Mouse (Mus musculus) CD8-positive naive resting alpha-beta T cell, adult 2 months (primary cell): ENCODE measurements at regions not wholly inside any gene's neighbourhood (a gene's known extent, or its start where the extent isn't known, plus 50 kb on each side); places are given as distances from the start of the nearest gene placed in this dataset.

Experiments used
- DNase-seq, 2 experiments: peaks; one replicate each; pipeline ENCODE4 v3.0.0; 2022; ENCODE audit warnings: low read depth in 2 of 2, low spot score in 2 of 2

DNA sequence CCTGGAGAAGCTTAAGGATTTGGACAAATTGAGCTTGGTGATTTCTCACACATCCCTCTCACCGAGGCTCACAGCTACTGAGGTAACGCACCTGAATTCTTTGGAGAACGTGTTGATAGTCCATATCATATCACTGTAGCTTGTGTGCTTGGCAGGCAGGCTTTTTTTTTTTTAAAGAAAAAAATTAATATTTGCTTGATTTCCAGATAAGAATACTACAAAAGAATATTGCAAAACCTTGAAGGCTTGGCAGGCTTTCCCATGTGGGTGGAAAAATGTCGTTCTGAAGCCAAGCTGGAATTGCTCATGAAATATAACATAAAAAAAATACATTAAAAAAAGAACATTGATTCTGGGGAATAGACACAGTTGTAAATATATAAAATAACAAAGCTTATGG is 131.8 kb downstream of the Klf5 start:
- DNase-seq = no peak

DNA sequence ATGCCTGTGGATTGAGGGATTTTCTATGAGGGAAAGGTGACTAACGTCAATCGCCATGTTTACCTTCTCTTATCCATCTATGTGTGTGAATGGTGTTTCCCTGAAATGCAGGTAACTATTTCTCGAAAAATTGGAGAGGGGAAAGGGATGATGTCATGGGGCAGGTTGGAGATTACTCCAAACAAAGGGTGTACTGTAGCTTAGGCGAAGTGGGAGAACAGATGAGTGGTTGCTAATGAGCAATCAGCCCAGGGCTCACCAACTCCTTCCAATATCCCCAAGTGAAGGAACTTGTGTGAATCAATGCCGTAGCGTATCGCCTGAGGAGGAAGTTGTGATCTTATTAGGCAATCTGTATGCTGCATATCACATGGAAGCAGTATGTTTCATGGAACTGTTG is 133.2 kb downstream of the Klf5 start:
- DNase-seq = no peak

DNA sequence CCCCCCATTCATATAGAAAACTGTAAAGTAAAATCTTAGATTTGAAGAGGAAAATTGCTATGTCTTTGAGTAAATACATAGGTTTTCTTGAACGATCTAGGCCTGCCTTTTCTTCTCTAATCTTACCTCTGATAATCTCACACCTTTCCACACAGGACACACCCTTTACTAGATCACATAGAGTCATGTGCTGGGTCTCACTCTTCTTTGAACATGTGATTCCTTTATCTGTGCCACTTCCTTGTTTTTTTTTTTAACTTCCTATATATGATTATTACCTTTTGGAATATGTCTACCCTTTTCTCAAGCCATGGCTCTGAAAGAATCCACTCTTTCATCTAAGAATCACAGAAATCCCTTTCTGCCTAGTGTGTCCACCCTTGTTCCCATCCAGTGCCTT is 136.2 kb downstream of the Klf5 start:
- no peak for DNase-seq

DNA sequence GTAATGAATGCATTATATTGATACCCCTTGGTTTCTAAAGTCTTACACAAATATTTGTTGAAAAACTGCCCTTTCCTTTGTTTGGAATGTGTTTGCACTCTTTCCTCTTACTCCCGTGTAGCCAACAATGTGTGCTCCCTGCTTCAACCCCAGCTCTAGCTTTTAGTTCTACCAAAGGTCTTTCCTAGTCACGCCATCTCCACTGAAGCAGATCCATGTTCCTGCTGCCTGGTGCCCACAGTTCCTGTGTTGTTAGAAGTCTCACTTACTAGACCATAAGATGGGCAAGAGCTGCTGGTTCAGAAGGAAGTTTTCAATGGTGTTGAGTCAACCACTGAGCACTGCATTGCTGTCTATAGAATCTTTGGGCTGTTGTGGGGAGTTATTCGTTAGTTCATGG is 137.0 kb downstream of the Klf5 start:
- no peak for DNase-seq

DNA sequence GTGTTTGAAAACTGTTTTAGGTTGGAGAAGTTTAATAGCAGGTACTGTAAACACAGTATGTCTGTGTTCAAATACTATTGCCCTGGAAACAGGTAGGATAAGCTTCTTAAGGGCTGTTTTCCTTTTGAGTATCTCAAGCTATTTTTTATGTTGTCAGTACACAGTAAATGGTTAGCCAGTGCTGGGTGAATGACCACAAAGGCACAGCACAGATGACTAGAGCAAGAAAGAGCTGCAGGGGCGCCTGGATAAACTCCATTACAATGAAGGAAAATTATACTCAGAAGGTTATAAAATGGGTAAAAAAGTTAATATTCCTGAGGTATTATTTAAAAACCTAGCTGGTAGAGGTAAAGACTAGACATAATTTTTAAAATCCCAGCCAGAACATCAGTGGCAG is 137.6 kb downstream of the Klf5 start:
- no peak for DNase-seq

DNA sequence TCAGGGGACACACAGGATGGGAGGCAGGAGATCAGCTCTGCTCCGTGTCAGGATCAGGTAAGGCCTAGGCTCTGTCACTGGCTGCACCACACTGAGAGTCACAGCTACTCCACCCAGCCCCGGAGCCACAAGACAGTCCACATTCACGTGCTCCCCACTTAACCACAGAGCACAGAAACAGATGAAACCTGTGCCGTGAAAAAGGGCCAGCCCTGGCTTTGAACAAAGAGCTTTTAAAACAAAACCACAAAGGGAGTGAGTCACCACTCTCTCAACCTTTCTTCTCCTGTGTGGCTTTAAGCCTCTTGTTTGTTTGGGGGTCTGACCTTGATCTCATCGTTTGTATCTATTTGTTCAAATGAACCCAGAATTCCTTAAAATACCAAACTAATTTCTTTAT is 150.6 kb downstream of the Klf5 start:
- peak; percentile 68 to 74 for DNase-seq

DNA sequence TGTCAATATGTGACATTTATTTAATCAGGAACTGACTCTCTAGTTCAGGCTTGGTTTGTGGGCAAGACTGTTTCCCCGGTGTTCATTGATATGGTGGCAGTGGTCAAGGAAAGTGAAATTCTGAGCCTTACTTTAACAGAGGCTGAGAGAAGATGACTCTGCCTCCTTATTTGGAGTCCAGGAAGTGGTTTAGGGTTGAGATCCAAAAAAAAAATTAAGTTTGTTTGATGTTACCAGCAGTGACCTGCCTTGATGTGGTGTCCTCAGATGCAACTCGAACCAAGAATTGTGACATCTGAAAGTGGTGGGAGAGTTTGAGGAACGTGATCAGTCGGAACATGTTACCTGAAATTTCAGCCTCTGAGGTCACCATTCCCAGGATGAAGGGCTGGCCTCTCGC is 151.4 kb downstream of the Klf5 start:
- DNase-seq = peak; percentile 31 to 41

DNA sequence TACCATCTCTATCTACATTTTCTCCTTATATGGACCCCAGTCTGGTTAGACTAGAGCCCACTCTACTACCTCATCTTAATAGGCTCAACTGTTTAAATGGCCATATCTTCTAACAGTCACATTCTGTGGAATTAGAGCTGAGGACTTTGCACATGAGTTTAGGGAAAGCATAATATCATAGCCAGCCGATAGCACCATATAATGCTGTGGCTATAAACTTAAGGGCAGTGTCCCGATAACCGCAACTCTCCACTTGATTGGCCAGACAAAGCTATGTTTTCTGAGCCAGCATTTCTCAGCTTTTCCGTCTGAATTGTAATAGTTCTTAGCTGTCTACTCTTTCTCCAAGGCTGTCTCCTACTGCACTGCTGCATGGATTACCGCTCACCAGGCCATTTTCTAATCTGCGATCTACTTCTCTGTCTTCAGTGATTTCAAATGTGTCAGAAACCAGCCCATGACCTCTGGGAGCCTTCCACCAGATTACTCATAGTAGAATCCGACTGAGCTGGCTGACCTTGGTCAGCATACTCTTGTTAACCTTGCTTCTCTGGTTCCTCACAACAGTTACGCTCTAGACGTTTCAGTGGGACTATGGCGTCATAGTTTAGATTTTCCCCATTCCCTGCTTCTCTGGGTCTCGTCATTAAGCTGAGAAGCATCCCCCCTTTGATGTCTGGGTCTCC is 152.8 kb downstream of the Klf5 start:
- no peak for DNase-seq

DNA sequence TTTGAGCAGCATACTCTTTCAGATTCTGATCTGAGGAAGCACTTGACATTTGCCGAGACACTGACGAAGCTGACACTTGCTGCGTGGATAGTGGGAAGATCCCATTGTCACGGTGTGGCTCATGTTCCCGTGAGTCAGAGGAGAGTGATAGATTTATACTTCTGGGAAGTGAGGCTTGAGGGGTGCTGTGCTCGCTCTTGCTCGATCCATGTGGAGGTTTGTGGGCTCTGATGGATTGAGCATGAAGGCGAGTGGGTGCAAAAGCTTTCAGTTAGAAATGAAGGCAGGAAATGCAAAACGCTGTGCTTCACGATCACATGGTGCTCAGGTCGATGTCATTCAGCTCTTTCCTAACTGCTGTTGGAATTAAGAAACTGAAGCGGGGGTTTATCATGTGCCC is 155.4 kb downstream of the Klf5 start:
- no peak for DNase-seq

DNA sequence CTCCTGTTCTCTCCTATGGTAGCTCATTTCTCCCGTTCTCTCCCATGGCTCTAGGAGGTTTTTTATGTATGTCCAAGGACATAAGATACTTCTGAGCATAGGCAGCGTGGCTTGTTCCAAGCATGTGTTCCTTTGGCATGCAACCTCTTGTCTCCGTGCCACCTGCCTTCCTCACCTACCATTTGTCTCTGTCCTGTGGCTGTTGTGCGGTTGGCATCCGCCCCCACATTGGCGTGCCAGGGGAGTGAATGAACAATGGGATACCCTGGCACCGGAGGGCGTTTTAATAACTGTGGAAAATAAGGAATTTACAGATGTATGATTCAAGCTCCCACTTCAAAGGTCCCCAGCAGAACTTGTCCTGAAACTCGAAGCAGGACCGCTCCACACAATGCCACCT is 158.1 kb downstream of the Klf5 start:
- DNase-seq = no peak

DNA sequence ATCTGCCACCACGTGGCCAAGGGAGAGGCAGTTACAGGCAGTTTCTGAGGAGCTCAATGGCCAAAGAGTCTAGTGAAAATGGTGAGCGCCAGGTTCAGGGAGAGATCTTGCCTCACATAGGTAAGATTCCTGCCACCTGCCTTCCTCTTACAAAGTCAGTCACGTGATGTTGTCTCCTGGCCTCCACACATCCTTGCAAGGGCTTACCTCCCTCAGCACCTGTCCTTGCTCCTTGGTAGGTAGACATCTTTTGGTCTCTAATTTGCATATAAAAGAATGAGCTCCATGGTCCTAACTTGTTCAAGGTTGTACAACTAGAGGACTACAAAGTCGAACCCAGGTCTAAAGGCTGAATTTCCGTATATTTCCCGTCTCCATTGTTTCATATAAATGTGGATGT is 159.1 kb downstream of the Klf5 start:
- DNase-seq = no peak

DNA sequence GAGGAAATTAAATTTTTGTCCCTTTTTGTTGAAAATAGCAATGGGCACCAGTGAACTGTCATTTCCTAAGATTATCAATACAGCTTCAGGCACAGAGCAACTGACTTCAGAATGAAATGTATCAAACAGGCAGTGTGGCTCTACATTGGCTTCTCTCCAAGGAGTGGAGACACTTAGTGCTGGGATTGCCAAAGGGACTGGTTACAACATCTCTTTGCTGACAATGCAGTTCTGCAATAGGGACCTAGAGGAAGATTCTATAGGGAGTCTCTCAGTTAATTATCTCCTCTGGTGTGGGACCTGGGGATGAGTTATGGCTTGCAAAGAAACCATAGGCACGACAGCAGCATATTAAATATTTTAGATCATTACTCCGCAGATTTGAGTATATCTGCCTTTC is 173.6 kb downstream of the Klf5 start:
- no peak for DNase-seq

DNA sequence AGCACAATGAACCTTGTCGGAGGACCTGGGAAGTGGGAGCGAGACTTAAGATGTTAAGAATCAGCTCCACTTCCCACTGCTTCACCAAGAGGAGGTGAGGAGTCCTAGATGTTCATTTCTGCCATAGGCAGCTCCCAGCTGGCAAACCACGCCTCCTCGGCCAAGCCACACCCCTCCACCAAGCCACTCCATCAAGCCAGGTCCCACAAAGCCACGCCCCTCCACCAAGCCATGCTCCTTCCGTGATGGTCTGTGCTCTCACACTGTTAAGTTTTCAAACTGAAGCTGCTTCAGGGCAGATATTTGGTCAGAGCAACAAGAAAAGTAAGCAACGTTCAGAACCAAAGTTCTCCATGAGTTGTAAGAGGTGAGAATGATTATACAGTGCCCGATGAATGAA is 176.8 kb downstream of the Klf5 start:
- no peak for DNase-seq

DNA sequence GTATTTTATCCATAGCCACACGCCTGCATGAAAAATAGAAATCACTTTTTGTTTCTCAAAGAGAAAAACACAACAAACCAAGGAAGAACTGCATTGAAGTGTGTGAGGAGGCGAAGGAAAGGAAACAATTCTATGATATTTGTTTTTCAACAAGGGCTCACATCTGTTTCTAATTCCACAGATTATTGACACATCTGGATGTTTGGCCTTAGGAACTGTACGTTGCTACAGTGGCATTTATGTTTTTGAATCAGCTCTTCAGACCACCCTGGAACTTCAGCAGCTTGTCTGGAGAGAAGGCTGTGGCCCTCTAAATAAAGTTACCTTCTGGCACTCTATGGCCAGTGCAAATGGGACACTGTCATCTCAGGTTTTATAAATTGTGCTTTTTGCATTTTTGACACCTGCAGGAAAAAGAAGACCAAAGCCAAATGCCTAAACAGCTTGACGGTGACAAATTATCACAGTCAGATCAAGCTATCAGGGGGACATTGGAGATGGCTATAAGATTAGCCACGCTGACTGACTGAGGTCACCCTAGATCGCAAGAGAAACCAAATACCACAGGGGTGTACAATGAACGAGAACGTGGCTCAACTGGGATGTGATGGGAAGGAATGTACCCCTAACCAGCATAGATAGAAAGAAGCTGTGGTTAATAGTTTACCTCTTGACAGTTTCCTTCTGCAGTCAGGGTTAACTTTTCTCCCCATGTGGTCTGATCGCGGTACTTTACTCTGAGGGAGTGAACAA is 182.0 kb downstream of the Klf5 start:
- DNase-seq = no peak

DNA sequence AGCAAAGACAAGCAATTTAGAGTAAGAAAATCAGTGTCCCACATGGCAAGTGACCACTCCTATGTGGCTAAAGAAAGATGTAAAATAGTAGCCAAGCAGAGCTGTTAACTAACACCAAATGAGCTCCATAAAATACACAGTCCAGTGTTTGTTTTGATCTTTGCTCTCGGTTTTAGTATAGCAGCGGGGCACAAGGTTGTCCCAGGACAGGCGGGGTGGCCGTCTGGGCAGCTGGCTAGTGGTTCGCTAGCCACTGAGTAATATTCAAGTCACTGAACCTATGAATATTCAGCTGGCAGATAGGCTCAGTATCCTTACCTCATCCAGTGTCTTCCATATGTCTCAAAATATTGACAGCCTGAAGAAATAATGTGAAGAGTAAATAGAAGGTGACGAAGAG is 189.5 kb downstream of the Klf5 start:
- DNase-seq = no peak

DNA sequence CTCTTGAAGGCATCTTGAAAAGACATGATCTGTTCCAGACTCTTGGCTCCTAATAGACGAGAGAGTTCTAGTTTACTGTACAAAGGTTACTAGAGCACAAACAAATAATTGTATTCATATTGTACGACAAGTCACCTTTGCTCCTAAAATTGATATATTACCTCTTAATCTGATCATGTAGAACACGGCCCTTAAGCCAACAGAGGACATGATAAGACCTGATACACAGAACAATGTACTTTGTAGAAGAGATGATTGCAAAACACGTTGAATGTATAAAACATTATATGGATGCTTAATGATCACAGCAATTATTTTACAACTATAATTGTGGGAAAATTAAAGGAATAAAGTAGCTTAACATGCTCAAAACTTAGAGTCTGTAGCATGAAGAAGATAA is 194.7 kb downstream of the Klf5 start:
- no peak for DNase-seq

DNA sequence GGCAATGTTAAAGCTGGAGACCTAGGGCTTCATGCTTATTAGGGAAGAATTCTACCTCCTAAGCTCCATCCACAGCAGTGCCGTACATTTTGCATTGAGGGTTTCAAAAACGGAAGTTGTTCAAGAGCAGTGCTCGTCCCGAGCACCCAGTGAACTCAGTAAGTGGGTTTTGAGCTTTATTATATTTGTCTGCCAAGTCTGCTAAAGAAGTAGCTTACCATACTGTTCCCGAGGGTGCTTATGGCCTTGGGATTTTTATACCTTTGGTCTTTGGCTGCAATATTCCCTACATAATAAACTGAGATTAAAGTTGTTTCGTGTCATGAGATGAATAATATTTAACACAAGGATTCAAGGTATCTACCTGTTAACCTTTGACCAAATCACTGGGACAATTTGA is 195.2 kb downstream of the Klf5 start:
- DNase-seq = no peak

DNA sequence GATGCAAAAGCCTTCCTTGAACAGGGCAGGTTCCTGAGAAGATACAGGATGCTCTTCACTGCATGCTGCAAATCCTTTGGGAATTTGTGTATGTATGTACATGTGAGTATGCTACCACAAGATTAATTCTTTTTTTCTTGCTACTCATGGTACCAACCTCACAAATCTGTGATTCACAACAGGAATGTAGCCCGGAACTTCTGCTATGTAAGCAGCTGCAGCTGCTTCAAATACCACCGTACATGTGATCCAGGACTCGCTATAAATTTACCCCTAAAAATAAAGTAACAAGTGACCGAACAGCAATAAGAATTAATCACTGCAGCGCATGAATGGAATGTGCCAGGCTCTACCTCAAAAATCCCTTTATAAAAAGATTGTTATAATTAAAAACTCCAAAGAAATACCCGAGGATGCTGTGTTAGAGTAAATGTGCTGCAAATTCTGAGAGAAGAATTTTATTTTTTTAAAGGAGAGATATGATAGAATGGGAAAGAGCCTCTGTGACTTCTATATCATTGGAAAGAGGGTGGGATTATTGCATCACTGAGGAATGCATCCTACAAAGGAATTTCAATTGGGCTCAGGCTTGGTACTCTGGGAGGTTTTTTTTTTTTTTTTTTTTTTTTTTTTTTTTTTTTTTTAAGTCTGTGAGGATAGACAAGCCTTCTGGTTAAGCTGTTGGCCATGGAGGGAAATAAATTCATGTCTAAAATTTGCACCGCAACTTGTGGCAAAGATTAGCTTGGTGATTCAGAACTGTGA is 201.2 kb downstream of the Klf5 start:
- no peak for DNase-seq

DNA sequence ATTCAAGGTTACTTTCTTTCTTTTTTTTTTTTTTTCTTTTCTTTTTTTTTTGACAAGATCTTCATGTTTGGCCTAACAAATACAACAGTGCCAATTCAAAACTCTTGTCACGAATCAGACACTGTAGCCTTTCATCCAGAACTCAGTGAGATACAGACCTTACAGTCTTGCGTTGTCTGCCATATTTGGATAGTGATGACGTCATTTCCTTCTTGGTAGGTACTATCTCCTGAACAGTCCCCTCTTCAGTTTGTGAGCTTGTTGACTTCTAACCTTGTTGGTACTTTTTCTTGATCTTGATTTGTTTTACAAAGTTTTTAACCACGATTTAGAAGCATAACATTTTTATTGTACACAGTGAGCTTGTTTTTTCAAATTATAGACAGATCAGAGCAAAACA is 206.4 kb downstream of the Klf5 start:
- DNase-seq = no peak

DNA sequence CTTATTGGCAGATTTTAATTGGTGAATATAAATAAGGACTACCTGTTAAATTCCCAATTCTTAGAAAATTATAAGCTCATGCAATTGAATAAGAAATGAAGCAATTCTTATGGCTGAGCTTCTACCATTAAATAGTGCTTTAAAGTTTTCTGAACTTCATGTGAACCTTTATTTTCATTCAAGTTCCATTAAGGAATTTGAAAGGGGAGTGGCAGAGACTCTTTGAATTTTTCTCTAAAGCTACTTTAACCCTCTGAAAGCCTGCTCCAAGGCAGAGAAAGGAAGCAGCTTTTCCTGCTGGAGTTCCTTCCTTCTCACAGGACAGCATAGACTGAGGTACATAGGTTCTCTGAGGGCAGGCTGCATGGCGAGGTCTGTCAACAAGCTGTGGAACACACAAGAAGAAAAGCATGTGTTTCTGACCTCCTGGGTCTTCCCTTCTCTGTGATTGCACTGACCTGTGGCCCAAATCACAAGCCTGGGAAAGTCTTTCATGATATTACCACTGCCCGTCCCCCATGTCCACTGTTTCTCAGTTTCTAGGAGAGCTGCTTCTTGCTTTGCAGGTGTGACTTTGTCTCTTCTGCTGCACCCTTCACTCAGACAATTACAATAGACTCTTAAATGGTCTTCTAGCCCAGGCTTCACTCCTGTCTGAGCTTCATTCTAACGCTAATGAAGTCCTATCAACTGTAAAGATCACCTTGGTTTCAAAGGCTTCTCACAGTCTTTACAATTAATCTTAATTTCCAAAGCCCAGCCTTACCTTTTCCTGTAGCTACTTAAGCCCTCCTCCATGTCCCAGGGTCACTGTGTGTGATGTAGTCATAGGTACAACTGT is 211.4 kb downstream of the Klf5 start:
- no peak for DNase-seq

DNA sequence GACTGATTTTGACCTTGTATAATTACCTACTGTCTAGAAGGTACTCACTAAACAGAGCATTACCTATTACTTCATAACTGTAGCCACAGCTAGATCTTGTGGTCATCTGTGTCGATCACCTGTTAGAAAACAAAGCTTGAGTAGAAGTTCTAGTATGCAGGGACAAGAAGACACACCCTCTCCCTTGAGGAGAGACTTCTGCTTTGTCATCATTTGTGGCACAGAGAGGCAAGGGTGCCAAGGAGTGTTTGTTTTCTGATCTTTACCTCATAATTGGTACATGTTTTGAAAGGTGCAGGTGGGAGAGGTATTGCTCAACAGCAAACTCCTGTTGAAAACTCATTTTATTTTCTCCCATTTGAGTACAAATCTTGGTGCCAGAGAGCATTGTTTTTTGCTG is 217.0 kb downstream of the Klf5 start:
- no peak for DNase-seq
